Mouse (Mus musculus) CH12.LX (cell line): ENCODE measurements around the gene Whrn. TPM values are rescaled to one million over a fixed set of nuclear protein-coding genes. Genes with fewer than 3 reads are reported as not detected.

Experiments used
- DNase-seq: peaks from one replicate; pipeline ENCODE4 v3.0.0-alpha.2; 2013; ENCODE audit errors: extremely low read depth
- H3K27ac ChIP-seq: 2 replicates; pipeline ENCODE4 v1.5.1; 2012; ENCODE audit warnings: low read depth, mild to moderate bottlenecking, control low read depth, moderate library complexity; ENCODE audit not compliant: insufficient read depth
- H3K27me3 ChIP-seq: replicated peaks from 2 replicates; pipeline ENCODE3; 2012; ENCODE audit warnings: inconsistent platforms
- H3K36me3 ChIP-seq, 2 experiments: replicated peaks in 1 of 2; 2 replicates each; pipeline versions ENCODE3 to v1.6.1; 2012; ENCODE audit warnings: inconsistent platforms in 1 of 2, low read length in 1 of 2, mild to moderate bottlenecking in 1 of 2, mixed read lengths in 1 of 2, moderate library complexity in 1 of 2; ENCODE audit not compliant: control insufficient read depth in 1 of 2, insufficient read depth in 1 of 2
- H3K4me1 ChIP-seq, 2 experiments: 2 replicates each; pipeline ENCODE4 v1.6.1; 2012; ENCODE audit warnings: inconsistent platforms in 1 of 2, moderate library complexity in 1 of 2; ENCODE audit not compliant: insufficient read depth in 2 of 2, control insufficient read depth in 1 of 2
- H3K4me2 ChIP-seq: 2 replicates; pipeline ENCODE4 v1.6.1; 2012; ENCODE audit warnings: low read depth, mild to moderate bottlenecking, control low read depth; ENCODE audit not compliant: poor library complexity, insufficient read depth, severe bottlenecking
- H3K4me3 ChIP-seq, 3 experiments: fragments of 150-350 bp in 1 of 3; sonication (generic) in 1 of 3; replicated peaks in 1 of 3; 2 replicates each; pipeline versions ENCODE3 to v1.5.1; 2011 to 2012; ENCODE audit warnings: low read depth in 2 of 3, low read length in 2 of 3, mild to moderate bottlenecking in 2 of 3, moderate library complexity in 2 of 3, control low read depth in 1 of 3, improper control_type of control experiment in 1 of 3, inconsistent platforms in 1 of 3, mixed read lengths in 1 of 3; ENCODE audit not compliant: poor library complexity in 1 of 3
- H3K79me2 ChIP-seq: replicated peaks from 2 replicates; pipeline ENCODE4 v1.6.1; 2012; ENCODE audit warnings: mild to moderate bottlenecking, moderate library complexity; ENCODE audit not compliant: control insufficient read depth, poor library complexity, insufficient read depth, severe bottlenecking; ENCODE audit errors: extremely low read depth
- H3K9ac ChIP-seq: 2 replicates; pipeline ENCODE4 v1.6.1; 2012; ENCODE audit warnings: low read depth, mild to moderate bottlenecking, control low read depth, moderate library complexity; ENCODE audit not compliant: insufficient read depth
- H3K9me3 ChIP-seq: replicated peaks from 2 replicates; pipeline ENCODE3; 2012; ENCODE audit warnings: low read length, inconsistent platforms, mixed read lengths
- BHLHE40 ChIP-seq: IDR thresholded peaks from 2 replicates; pipeline ENCODE4 v1.6.1; 2011; ENCODE audit warnings: mild to moderate bottlenecking, low read depth, low read length, improper control_type of control experiment
- CHD1 ChIP-seq: IDR thresholded peaks from 2 replicates; pipeline ENCODE4 v1.6.1; 2012; ENCODE audit warnings: low read depth, low read length, improper control_type of control experiment, inconsistent platforms
- CTCF ChIP-seq, 2 experiments: IDR thresholded peaks in 1 of 2; conservative IDR thresholded peaks in 1 of 2; 2 replicates each; pipeline ENCODE4 v1.5.1; 2011 to 2012; ENCODE audit warnings: low read depth in 2 of 2, low read length in 2 of 2, improper control_type of control experiment in 1 of 2, inconsistent platforms in 1 of 2, mild to moderate bottlenecking in 1 of 2, moderate library complexity in 1 of 2
- EP300 ChIP-seq: IDR thresholded peaks from 2 replicates; pipeline ENCODE4 v1.6.1; 2011; ENCODE audit warnings: low read length, improper control_type of control experiment
- GABPA ChIP-seq: IDR thresholded peaks from 2 replicates; pipeline ENCODE4 v1.6.1; 2012; ENCODE audit warnings: low read depth, low read length, improper control_type of control experiment, inconsistent platforms; ENCODE audit not compliant: insufficient replicate concordance
- JUND ChIP-seq: conservative IDR thresholded peaks from 2 replicates; pipeline ENCODE4 v1.6.1; 2011; ENCODE audit warnings: low read depth, low read length, improper control_type of control experiment
- MEF2A ChIP-seq: IDR thresholded peaks from 2 replicates; pipeline ENCODE4 v1.6.1; 2014; ENCODE audit warnings: low read depth, mild to moderate bottlenecking, inconsistent platforms, low read length, improper control_type of control experiment, borderline replicate concordance
- NELFE ChIP-seq: IDR thresholded peaks from 2 replicates; pipeline ENCODE4 v1.6.1; 2011; ENCODE audit warnings: low read depth, low read length, improper control_type of control experiment
- PAX5 ChIP-seq: IDR thresholded peaks from 2 replicates; pipeline ENCODE4 v1.6.1; 2012; ENCODE audit warnings: low read length, inconsistent platforms, mixed read lengths
- RAD21 ChIP-seq: IDR thresholded peaks from 2 replicates; pipeline ENCODE4 v1.6.1; 2011; ENCODE audit warnings: low read depth, mild to moderate bottlenecking, low read length, improper control_type of control experiment, moderate library complexity
- SMC3 ChIP-seq: IDR thresholded peaks from 2 replicates; pipeline ENCODE4 v1.6.1; 2011; ENCODE audit warnings: low read depth, low read length, improper control_type of control experiment
- ZKSCAN1 ChIP-seq: IDR thresholded peaks from 2 replicates; pipeline ENCODE4 v1.6.1; 2012; ENCODE audit warnings: low read depth, inconsistent platforms, low read length, improper control_type of control experiment, borderline replicate concordance
- dilution Hi-C: fragments of 300-500 bp; cut with MboI; formaldehyde crosslinking; loops from 2 replicates; pipeline ENCODE4 v1.14.3; 2020; ENCODE audit warnings: low sequenced_read_pairs; ENCODE audit not compliant: extremely low pct_unique_long_range_greater_than_20kb, extremely low pct_ligation_motif_present
- in situ Hi-C: fragments of 300-500 bp; cut with MboI; formaldehyde crosslinking; loops from 3 replicates; pipeline ENCODE4 v1.14.3; 2019; ENCODE audit warnings: low sequenced_read_pairs, low pct_ligation_motif_present, low pct_unique_long_range_greater_than_20kb, mixed read lengths
- polyA plus RNA-seq: library from polyadenylated mRNA; unstranded; fragments of >175 nt; gene quantifications from 2 replicates; pipeline ENCODE4 v1.2.1, GENCODE M21; 2012; ENCODE audit warnings: low read depth; ENCODE audit not compliant: insufficient read length
- total RNA-seq, 2 experiments: library from RNA; depleted of rRNA; stranded (reverse); fragments of 300-350 nt in 1 of 2; fragments of >200 nt in 1 of 2; gene quantifications; 2 replicates each; pipeline ENCODE4 v1.2.3; 2012 to 2014

Gene Whrn
- total and polyA plus RNA-seq, 3 experiments: 0.99 to 9.4 (median 4.5) TPM

GRCm38 (mm10) chr4:63480098-63480844, 15.5 kb downstream of the Whrn start (continued):
- TF ChIP-seq MEF2A: no peak
- peak; percentile 70 for TF ChIP-seq RAD21
- 0 out of 2 replicates have a peak, but pooled peaks have one; percentile 23 for TF ChIP-seq NELFE
- TF ChIP-seq CTCF (conservative IDR thresholded peaks at IDR 0.05 in 1 of 2, IDR thresholded peaks at IDR 0.05 in 1 of 2; ENCODE audit: low read depth in 2 of 2, low read length in 2 of 2): peak; percentile 85 to 96
- no peak for TF ChIP-seq BHLHE40
- TF ChIP-seq GABPA: no peak
- TF ChIP-seq EP300: peak; percentile 45; the same call in 1 of the 2 replicates

DNA sequence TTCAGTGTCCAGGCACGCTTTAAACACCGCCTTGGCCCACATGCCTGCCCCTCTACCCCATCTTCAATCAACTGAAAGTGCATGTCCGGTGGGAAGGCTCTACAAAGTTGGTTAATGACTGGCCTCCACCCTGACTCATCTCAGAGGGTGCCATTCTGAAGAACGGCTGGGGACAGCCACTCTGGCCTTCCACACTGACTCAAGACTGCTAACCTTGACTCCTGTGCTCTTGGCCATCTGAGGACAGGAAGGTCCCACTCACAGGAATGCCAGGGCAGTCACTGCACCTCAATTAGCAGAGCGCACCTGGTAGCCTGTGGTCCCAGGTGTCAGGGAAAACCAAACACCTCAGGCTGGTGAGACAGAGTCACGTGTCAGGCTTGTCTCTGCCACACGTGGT, 17.8 kb downstream of the Whrn start:
- H3K9me3 ChIP-seq: no peaks in the 10 kb centered on the region
- H3K4me3 ChIP-seq: no peak overlapping the region
- peaks cover 0 to 7% of the 10 kb centered on the region in 2 experiments for H3K36me3 ChIP-seq
- no peak for DNase-seq
- no peak overlapping the region for H3K27ac ChIP-seq
- H3K4me2 ChIP-seq: no peak overlapping the region
- TF ChIP-seq BHLHE40: 0 out of 2 replicates have a peak, but pooled peaks have one; percentile 24
- no peak for TF ChIP-seq PAX5
- no peak overlapping the region for H3K9ac ChIP-seq
- no peaks in the 10 kb centered on the region for H3K79me2 ChIP-seq
- peaks cover 17 to 86% of the 10 kb centered on the region in 2 experiments for H3K4me1 ChIP-seq
- dilution Hi-C loops (no loop called here), in situ Hi-C loops (no loop called here)
- H3K27me3 ChIP-seq: no peaks in the 10 kb centered on the region

DNA sequence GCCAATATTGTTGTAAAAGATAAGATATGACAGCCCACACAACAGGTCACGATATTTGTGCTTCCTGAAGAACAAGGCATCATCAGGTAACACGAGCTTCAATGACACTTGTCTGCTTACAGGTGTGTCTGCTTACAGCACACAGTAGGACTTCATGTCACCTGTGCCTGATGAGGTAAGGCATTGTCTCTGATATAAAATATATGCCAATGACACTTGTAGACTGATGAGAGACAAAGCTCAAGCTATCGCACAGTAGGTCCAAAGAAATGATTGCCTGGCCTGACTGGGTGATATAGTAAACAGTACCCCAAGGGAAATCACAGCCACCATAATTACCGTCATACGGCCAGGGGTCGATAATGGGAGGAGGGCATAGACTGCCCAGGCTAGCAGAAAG, 18.9 kb downstream of the Whrn start:
- no peak overlapping the region for H3K9ac ChIP-seq
- dilution Hi-C loops: no loop called here
- peaks cover 17 to 75% of the 10 kb centered on the region in 2 experiments for H3K4me1 ChIP-seq
- no peaks in the 10 kb centered on the region for H3K27me3 ChIP-seq
- peak; percentile 79 for TF ChIP-seq ZKSCAN1
- no peak for TF ChIP-seq CHD1
- TF ChIP-seq, all 38 proteins: peak for 1
- no peak for DNase-seq
- no peaks in the 10 kb centered on the region for H3K79me2 ChIP-seq
- in situ Hi-C loops: no loop called here
- H3K4me2 ChIP-seq: no peak overlapping the region
- H3K36me3 ChIP-seq: peaks cover 0 to 14% of the 10 kb centered on the region in 2 experiments
- H3K4me3 ChIP-seq: no peak overlapping the region
- H3K27ac ChIP-seq: no peak overlapping the region
- H3K9me3 ChIP-seq: no peaks in the 10 kb centered on the region

- Histone ChIP-seq H3K27ac (no peak overlapping the region), H3K79me2 (no peaks in the 10 kb centered on the region), H3K9me3 (no peaks in the 10 kb centered on the region), H3K36me3 (peaks cover 0 to 19% of the 10 kb centered on the region in 2 experiments), H3K4me3 (no peak overlapping the region), H3K4me2 (no peak overlapping the region), H3K4me1 (peaks cover 10 to 68% of the 10 kb centered on the region in 2 experiments), H3K9ac (no peak overlapping the region), H3K27me3 (no peaks in the 10 kb centered on the region)
- in situ Hi-C loops: no loop called here
- dilution Hi-C loops: no loop called here
- TF ChIP-seq JUND (no peak), SMC3 (no peak)
- no peak for DNase-seq
These were observed 20.6 kb downstream of the Whrn start for GRCm38 (mm10) chr4:63475208-63475607.
